Mouse (Mus musculus) small intestine, adult 2 months (tissue): Measurements from ENCODE around the gene Kcnn4.

Source experiments
- CTCF ChIP-seq: fragments of 200-500 bp; IDR thresholded peaks from 2 replicates; pipeline ENCODE4 v1.5.1; 2012; ENCODE audit warnings: low read depth, mild to moderate bottlenecking, control low read depth, inconsistent platforms, low read length, moderate library complexity, mixed read lengths; ENCODE audit not compliant: insufficient replicate concordance, insufficient read length; ENCODE audit errors: extremely low read depth
- POLR2A ChIP-seq: fragments of 200-500 bp; IDR thresholded peaks from 2 replicates; pipeline ENCODE4 v1.6.1; 2012; ENCODE audit warnings: low read depth, mild to moderate bottlenecking, control low read depth, inconsistent platforms, low read length, moderate library complexity

GRCm38 (mm10) chr7:24419579-24419978 lies 49.5 kb downstream of the Kcnn4 start:
- TF ChIP-seq CTCF (no peak), POLR2A (no peak)
